Mouse (Mus musculus) heart, embryonic 10.5 days (tissue): ENCODE results near the gene Dnajc13. TPM values are rescaled to one million over a fixed set of nuclear protein-coding genes. Genes with fewer than 3 reads are reported as not detected.
A peak's percentile ranks its signal among the peaks of the same experiment; 100 is the strongest.

ENCODE experiments used
- DNase-seq: peaks from one replicate; pipeline ENCODE4 v3.0.0-alpha.2; 2017; ENCODE audit warnings: low spot score
- H3K27ac ChIP-seq: fragments of 300-500 bp; sonication (generic); 2 replicates; pipeline ENCODE4 v1.5.1; 2016; ENCODE audit warnings: mild to moderate bottlenecking
- H3K27me3 ChIP-seq: fragments of 300-500 bp; sonication (generic); 2 replicates; pipeline ENCODE4 v1.6.1; 2016; ENCODE audit warnings: mild to moderate bottlenecking; ENCODE audit not compliant: poor library complexity, insufficient read depth, severe bottlenecking
- H3K36me3 ChIP-seq: fragments of 300-500 bp; sonication (generic); 2 replicates; pipeline ENCODE4 v1.6.1; 2016; ENCODE audit warnings: mild to moderate bottlenecking, moderate library complexity
- H3K4me1 ChIP-seq: fragments of 300-500 bp; sonication (generic); 2 replicates; pipeline ENCODE4 v1.6.1; 2016; ENCODE audit warnings: mild to moderate bottlenecking
- H3K4me3 ChIP-seq: fragments of 300-500 bp; sonication (generic); 2 replicates; pipeline ENCODE4 v1.5.1; 2016; ENCODE audit warnings: mild to moderate bottlenecking, moderate library complexity
- H3K9me3 ChIP-seq: fragments of 300-500 bp; sonication (generic); 2 replicates; pipeline ENCODE4 v1.6.1; 2016; ENCODE audit warnings: mild to moderate bottlenecking, moderate library complexity
- WGBS: fragments of 180-500 bp; shearing (Covaris S2); methylation state at CpG from one replicate; pipeline ENCODE4 v1.1.7; 2016; 5-methylcytosine and 5-hydroxymethylcytosine counted together
- polyA plus RNA-seq: library from polyadenylated mRNA; unstranded; fragments of >200 nt; fragmentation: Nextera tagmentation; extraction: Ambion mirVana; gene quantifications from 2 replicates; pipeline ENCODE4 v1.2.1, GENCODE M21; 2016

The Dnajc13 gene
- polyA plus RNA-seq, 1 experiment from 2014 or later, result 23.6 TPM

- DNase-seq, result no peak
- no peak overlapping the region for H3K4me3 ChIP-seq
- peaks cover 21% of the 10 kb centered on the region for H3K4me1 ChIP-seq
- H3K27me3 ChIP-seq, result no peaks in the 10 kb centered on the region
- no peaks in the 10 kb centered on the region for H3K9me3 ChIP-seq
- WGBS, result 75% methylated on average over 8 of the region's 8 CpGs
- no peak overlapping the region for H3K27ac ChIP-seq
- peaks cover 7% of the 10 kb centered on the region for H3K36me3 ChIP-seq
Measured at GRCm38 (mm10) chr9:104251111-104251510, 11.6 kb downstream of the Dnajc13 start.

- WGBS, result 80% methylated on average over 6 of the region's 6 CpGs
Measured at GRCm38 (mm10) chr9:104247307-104247987, 15.3 kb downstream of the Dnajc13 start.

GRCm38 (mm10) chr9:104243799-104244466 is 18.8 kb downstream of the Dnajc13 start:
- peaks cover 31% of the 10 kb centered on the region for H3K36me3 ChIP-seq
- WGBS, result 86% methylated on average over 9 of the region's 9 CpGs
- no peak overlapping the region for H3K4me3 ChIP-seq
- peaks cover 4% of the 10 kb centered on the region; the same call in 1 of the 2 replicates for H3K4me1 ChIP-seq
- H3K9me3 ChIP-seq, result no peaks in the 10 kb centered on the region
- no peak overlapping the region for H3K27ac ChIP-seq
- DNase-seq, result no peak
- no peaks in the 10 kb centered on the region for H3K27me3 ChIP-seq

More at GRCm38 (mm10) chr9:104247307-104247987, 15.3 kb downstream of the Dnajc13 start:
- Histone ChIP-seq H3K27ac (no peak overlapping the region), H3K9me3 (no peaks in the 10 kb centered on the region), H3K36me3 (peaks cover 20% of the 10 kb centered on the region), H3K4me3 (no peak overlapping the region), H3K4me1 (peaks cover 12% of the 10 kb centered on the region), H3K27me3 (no peaks in the 10 kb centered on the region)
- DNase-seq, result no peak

GRCm38 (mm10) chr9:104240146-104240545 is 22.6 kb downstream of the Dnajc13 start:
- peaks cover 42% of the 10 kb centered on the region for H3K36me3 ChIP-seq

GRCm38 (mm10) chr9:104239076-104239475 is 23.7 kb downstream of the Dnajc13 start:
- WGBS, result 94% methylated on average over 8 of the region's 8 CpGs
- H3K4me3 ChIP-seq, result no peak overlapping the region
- peaks cover 12% of the 10 kb centered on the region; the same call in 1 of the 2 replicates for H3K4me1 ChIP-seq
- peak; percentile 11 for DNase-seq
- no peaks in the 10 kb centered on the region for H3K9me3 ChIP-seq
- no peak overlapping the region for H3K27ac ChIP-seq
- H3K36me3 ChIP-seq, result peaks cover 45% of the 10 kb centered on the region
- no peaks in the 10 kb centered on the region for H3K27me3 ChIP-seq

More at GRCm38 (mm10) chr9:104240146-104240545, 22.6 kb downstream of the Dnajc13 start:
- Histone ChIP-seq H3K27me3 (no peaks in the 10 kb centered on the region), H3K27ac (no peak overlapping the region), H3K4me3 (no peak overlapping the region), H3K4me1 (0 out of 2 replicates have a peak, but pooled peaks cover 7% of the 10 kb centered on the region), H3K9me3 (no peaks in the 10 kb centered on the region)
- DNase-seq, result peak; percentile 38
- WGBS, result 93% methylated on average over 7 of the region's 7 CpGs

- Histone ChIP-seq H3K4me1 (peaks cover 14% of the 10 kb centered on the region; the same call in 1 of the 2 replicates), H3K27ac (no peak overlapping the region), H3K4me3 (no peak overlapping the region), H3K27me3 (no peaks in the 10 kb centered on the region), H3K36me3 (peaks cover 58% of the 10 kb centered on the region), H3K9me3 (no peaks in the 10 kb centered on the region)
- peak; percentile 71 for DNase-seq
- WGBS, result 90% methylated on average over 11 of the region's 11 CpGs
Measured at GRCm38 (mm10) chr9:104236256-104236930, 26.3 kb downstream of the Dnajc13 start.

- Histone ChIP-seq H3K9me3 (no peaks in the 10 kb centered on the region), H3K4me1 (peaks cover 14% of the 10 kb centered on the region; the same call in 1 of the 2 replicates), H3K27ac (no peak overlapping the region), H3K36me3 (peaks cover 59% of the 10 kb centered on the region), H3K27me3 (no peaks in the 10 kb centered on the region), H3K4me3 (no peak overlapping the region)
- 67% methylated on average over 5 of the region's 5 CpGs for WGBS
- DNase-seq, result peak; percentile 70
Measured at GRCm38 (mm10) chr9:104235751-104236150, 27.0 kb downstream of the Dnajc13 start.

GRCm38 (mm10) chr9:104233815-104234214 is 28.9 kb downstream of the Dnajc13 start:
- WGBS, result 94% methylated on average over 1 of the region's 1 CpGs
- Histone ChIP-seq H3K27ac (no peak overlapping the region), H3K27me3 (no peaks in the 10 kb centered on the region), H3K36me3 (peaks cover 66% of the 10 kb centered on the region), H3K4me1 (peaks cover 14% of the 10 kb centered on the region; the same call in 1 of the 2 replicates), H3K4me3 (no peak overlapping the region), H3K9me3 (no peaks in the 10 kb centered on the region)
- DNase-seq, result peak; percentile 22

GRCm38 (mm10) chr9:104233060-104233459 is 29.7 kb downstream of the Dnajc13 start:
- Histone ChIP-seq H3K36me3 (peaks cover 72% of the 10 kb centered on the region), H3K27ac (0 out of 2 replicates have a peak overlapping the region, but pooled peaks have one; percentile 8), H3K9me3 (no peaks in the 10 kb centered on the region), H3K4me1 (peaks cover 14% of the 10 kb centered on the region; the same call in 1 of the 2 replicates), H3K4me3 (no peak overlapping the region), H3K27me3 (no peaks in the 10 kb centered on the region)
- DNase-seq, result no peak
- WGBS, result 80% methylated on average over 5 of the region's 5 CpGs

- DNase-seq, result no peak
- H3K4me3 ChIP-seq, result no peak overlapping the region
- peaks cover 65% of the 10 kb centered on the region for H3K36me3 ChIP-seq
Measured at GRCm38 (mm10) chr9:104232004-104232403, 30.7 kb downstream of the Dnajc13 start.

GRCm38 (mm10) chr9:104211402-104211801 is 51.3 kb downstream of the Dnajc13 start:
- Histone ChIP-seq H3K27ac (no peak overlapping the region), H3K4me3 (no peak overlapping the region), H3K4me1 (no peaks in the 10 kb centered on the region), H3K36me3 (peaks cover 75% of the 10 kb centered on the region), H3K9me3 (no peaks in the 10 kb centered on the region), H3K27me3 (no peaks in the 10 kb centered on the region)
- no peak for DNase-seq
- WGBS, result 89% methylated on average over 3 of the region's 3 CpGs

More at GRCm38 (mm10) chr9:104232004-104232403, 30.7 kb downstream of the Dnajc13 start:
- Histone ChIP-seq H3K9me3 (no peaks in the 10 kb centered on the region), H3K4me1 (peaks cover 14% of the 10 kb centered on the region; the same call in 1 of the 2 replicates), H3K27ac (no peak overlapping the region), H3K27me3 (no peaks in the 10 kb centered on the region)
- 87% methylated on average over 3 of the region's 3 CpGs for WGBS

- Histone ChIP-seq H3K36me3 (peaks cover 87% of the 10 kb centered on the region), H3K27me3 (no peaks in the 10 kb centered on the region), H3K27ac (no peak overlapping the region), H3K4me3 (no peak overlapping the region), H3K4me1 (no peaks in the 10 kb centered on the region), H3K9me3 (no peaks in the 10 kb centered on the region)
- DNase-seq, result no peak
- 85% methylated on average over 3 of the region's 3 CpGs for WGBS
Measured at GRCm38 (mm10) chr9:104203851-104204250, 58.9 kb downstream of the Dnajc13 start.
